Mouse (Mus musculus) mature B cell (primary cell): ENCODE measurements around the gene Plac9a.
"Not testable (repeated sequence)": the region's sequence is repeated elsewhere in the genome, so short reads cannot be mapped to it uniquely, and the experiment has no call there.

Experiments used
- in situ Hi-C: fragments of 300-500 bp; cut with MboI; formaldehyde crosslinking; loops from 2 replicates; pipeline ENCODE4 v1.14.3; 2019

Gene Plac9a

DNA sequence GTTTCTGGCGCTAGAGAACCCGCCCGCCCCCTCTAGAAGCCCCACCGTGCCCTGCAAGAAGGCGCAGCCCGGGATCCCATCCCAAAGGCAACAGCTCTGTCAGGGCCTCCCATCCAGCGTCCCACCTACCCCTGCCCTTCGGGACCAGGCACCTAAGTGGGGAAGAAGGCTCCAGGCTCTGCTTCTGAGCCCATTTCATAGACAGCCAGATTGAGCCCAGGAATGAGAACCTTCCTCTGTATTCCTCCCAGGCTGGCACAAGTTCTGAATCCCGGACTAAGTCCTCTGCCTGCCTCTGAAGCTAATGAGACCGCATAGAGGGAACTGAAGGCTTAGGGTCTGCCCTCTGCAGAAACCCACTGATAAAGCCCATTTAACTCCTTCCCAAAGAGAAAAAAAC lies at the start of gene Plac9a:
TSS of gene Plac9a (minus strand) at position 101 of the 400 bp plus-strand sequence.
- in situ Hi-C loops: not testable (repeated sequence)

GRCm38 (mm10) chr14:25938004-25938403 lies 35.1 kb upstream of the Plac9a start, which contains the start of gene Cphx1:
Gene Cphx1, plus strand, starts transcription at chr14:25938304.
- in situ Hi-C loops: not testable (repeated sequence)

DNA sequence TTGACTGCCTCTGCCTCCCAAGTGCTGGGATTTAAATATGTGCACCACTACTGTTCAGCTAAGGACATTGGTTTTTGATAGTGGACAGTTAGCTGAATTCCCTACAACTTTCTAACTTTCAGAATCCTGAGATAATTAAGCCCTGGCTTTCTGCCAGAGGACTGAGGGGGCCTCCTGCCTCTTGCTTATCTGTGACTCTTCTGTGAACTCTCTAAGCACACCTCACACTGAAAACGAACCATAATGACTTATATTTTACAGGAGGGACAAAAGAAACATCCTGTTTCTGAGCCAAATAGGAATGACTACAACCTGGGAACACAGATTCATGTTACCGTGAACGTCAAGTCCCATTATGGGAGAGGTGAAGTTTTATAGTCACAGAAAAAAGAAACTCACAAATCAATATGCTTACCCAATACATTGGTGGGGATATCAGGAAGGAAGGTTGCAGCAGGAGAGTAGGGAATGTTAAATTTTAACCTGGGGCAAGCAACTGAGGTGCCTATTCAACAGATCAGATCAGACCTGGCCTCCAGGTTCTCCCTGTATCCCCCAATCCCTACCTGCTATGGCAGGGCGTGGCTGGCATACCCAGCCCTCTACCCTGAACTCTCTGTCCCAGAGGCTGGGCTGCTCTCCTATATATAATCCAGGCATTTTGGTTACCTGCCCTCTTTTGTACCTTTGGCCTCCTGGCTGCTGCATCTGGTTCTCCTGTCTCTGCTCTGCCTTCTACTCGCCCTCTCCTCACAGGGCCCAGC lies 34.1 kb upstream of the Plac9a start:
- in situ Hi-C loops: not testable (repeated sequence)

- in situ Hi-C loops: not testable (repeated sequence)
Measured at GRCm38 (mm10) chr14:25927562-25927881, 24.6 kb upstream of the Plac9a start, which contains the start of gene Tmem254a. Gene Tmem254a, minus strand, starts transcription at chr14:25927672.

GRCm38 (mm10) chr14:25926814-25927561 lies 24.1 kb upstream of the Plac9a start:
- in situ Hi-C loops: not testable (repeated sequence)

GRCm38 (mm10) chr14:25918427-25919170 lies 15.7 kb upstream of the Plac9a start:
- in situ Hi-C loops: not testable (repeated sequence)

DNA sequence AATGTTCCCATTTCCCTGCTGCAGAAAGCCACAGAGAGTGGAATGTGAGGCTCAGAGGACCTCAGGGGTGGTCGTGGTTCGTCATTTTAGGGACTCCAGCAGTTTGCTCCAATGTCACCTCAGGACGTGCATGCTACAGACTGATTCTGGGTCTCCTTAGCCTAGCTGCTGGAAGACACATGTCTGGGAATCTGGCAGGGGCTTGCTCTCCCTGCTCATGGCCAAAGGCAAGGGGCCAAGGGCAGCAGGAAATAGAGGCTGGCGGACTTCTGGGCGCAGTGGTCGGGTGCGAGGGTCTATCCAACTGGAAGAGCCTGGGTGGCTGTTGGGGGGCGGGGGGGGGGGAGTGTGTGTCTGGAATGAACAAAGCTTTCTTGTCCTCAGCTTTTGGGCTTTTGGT lies 6.1 kb upstream of the Plac9a start:
- in situ Hi-C loops: not testable (repeated sequence)

DNA sequence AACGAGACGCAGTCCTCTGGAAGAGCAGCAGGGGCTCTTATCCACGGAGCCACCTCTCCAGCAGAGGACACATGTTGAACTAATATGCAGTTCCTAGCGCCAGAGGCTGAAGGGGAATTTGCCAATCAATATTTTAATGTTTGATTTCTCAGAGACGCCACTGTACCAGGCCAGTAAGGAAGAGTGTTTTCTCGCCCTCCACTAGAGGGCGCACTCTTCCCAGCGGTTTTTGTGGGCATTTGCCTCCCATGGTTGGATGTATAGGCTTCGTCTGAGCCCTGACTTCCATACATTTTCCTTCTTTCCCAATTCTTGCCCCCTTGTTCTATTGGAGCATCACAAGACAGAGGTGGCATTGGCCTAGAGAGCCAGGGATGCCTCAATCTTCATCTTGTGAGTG lies 4.4 kb upstream of the Plac9a start:
- in situ Hi-C loops: not testable (repeated sequence)

GRCm38 (mm10) chr14:25905243-25905642 lies 2.3 kb upstream of the Plac9a start:
- in situ Hi-C loops: not testable (repeated sequence)

- in situ Hi-C loops: not testable (repeated sequence)
Measured at GRCm38 (mm10) chr14:25895686-25896085, 7.2 kb downstream of the Plac9a start.

DNA sequence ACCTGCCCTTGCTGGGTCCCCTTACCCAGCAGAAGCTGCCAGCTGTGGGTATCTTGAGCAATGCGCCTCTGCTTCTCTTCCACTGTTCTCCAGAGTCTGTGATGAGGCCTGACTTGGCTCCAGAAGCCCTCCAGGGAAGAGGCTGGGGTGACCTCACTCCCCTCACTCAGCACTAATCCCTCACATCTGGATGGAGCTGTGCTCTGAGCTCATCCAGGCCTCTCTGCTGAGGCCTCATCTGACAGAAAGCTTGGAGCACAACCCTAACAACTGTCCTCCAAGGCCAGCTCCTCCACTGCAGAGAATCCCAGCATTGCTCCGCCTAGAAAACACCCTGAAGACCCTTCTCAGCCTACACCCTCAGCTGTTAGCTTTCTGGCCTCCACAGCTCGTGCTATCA lies 8.3 kb downstream of the Plac9a start:
- in situ Hi-C loops: not testable (repeated sequence)

- in situ Hi-C loops: not testable (repeated sequence)
Measured at GRCm38 (mm10) chr14:25885886-25886285, 17.0 kb downstream of the Plac9a start.

DNA sequence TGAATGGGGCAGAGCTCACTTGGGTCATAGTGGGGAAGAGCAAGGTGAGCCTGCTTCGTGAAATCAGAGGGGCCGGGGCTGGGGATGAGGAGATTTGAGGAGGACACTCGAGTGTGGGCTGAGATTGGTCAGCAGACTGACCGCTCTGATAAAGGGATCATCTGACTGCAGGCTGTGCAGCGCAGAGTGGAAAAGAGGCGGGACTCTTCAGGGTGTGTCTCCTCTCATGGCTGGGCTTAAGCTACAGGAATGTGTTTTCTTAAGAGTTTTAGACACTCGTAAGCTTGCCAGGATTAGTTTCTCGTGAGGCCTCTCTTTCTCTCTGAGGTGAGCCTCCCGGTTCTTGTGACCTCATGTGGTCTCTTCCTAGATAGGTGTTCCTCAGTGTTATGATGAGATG lies 21.1 kb downstream of the Plac9a start:
- in situ Hi-C loops: not testable (repeated sequence)

DNA sequence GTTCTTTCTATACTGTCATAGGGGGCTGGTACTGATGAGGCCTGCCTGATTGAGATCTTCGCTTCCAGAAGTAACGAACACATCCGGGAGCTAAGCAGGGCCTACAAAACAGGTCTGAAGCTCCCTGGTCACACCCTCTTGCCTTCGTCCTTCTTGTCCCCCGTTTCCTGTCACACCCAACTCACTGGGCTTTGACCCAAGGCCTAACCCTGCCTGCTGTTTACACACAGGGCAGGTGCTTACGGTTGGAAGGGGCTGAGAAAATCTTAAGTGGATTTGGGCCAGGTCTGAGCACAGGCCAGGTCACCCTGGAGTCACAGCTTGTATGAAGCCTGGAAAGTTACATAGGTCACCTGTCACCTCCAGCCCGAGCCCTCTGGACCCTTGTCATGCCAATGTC lies 26.3 kb downstream of the Plac9a start:
- in situ Hi-C loops: not testable (repeated sequence)

GRCm38 (mm10) chr14:25872461-25873415 lies 30.2 kb downstream of the Plac9a start:
- in situ Hi-C loops: no loop called here

- in situ Hi-C loops: no loop called here
Measured at GRCm38 (mm10) chr14:25869135-25869878, 33.6 kb downstream of the Plac9a start.

GRCm38 (mm10) chr14:25868706-25869105 lies 34.2 kb downstream of the Plac9a start:
- in situ Hi-C loops: no loop called here

DNA sequence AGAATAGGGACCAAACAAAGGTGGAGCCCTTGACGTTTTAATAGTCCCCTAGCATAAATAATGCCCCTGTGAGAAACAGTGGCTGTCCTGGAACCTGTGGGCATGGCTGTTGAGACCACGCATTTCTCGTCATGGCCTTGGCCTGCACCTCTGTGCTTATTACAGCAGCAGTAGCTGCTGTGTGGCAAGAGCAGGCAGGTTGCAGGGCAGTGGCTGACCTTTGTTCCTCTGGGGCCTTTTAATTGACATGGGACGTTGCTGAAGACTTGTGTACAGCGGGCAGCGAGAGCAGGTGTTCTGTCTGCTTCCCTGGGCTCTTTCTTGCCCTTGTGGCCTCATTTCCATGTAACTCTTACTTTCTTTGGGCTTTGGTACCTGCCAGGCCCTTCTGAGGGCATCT lies 35.1 kb downstream of the Plac9a start:
- in situ Hi-C loops: no loop called here

DNA sequence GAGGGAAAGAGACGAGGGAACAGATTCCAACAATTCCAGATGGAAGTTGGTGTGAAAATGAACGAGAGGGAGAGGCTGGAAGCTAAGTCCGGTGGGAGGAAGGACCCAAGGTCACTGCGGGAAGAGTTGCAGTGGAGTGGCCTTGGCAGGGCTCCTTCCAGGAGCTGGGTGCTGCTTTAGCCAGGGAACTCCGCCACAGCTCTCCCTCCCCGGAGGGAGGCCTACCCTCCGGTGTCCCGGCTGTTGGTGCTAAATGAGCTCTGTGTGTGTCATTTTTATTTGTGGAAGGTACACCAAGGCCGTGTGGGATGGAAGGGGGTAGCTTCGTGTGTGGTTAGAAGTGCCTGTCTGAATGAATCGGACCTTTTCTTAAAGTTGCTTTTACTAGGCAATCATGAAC lies 36.1 kb downstream of the Plac9a start:
- in situ Hi-C loops: no loop called here

DNA sequence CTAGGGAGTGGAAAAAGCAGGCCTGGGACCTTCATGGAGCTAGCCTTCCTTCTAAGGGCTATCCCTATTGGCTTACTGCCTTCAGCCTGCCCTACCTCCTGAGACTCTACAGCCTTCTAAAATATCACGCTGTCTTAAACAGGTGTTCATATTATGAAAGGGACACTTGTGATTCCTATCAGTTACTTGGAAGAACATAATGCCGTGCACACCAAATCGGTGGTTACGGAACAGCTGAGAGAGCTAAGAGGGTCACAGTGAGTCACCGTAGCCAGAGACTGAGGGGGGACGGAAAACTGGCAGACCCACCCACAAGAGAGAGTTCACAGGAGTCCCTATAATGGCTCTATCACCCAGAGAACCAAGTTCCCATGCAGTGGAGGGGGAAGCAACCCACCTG lies 36.5 kb downstream of the Plac9a start:
- in situ Hi-C loops: no loop called here

DNA sequence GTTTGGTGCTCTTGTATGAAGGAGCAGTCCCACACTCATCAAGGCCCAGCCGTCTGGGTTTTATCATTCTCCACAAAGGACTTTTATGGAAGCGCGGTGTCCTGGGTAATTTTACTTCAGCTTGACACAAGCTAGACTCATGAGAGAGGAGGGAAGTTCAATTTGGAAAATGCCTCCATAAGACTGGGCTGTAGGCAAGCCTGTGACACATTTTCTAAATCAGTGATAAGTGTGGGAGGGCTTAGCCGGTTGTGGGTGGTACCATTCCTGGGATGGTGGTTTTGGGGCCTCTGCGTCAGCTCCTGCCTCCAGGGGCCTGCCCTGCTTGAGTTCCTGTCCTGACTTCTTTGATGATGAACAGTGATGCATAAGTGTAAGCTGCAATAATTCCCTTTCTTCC lies 37.6 kb downstream of the Plac9a start:
- in situ Hi-C loops: no loop called here
